Mouse (Mus musculus) lung, adult 2 months (tissue): ENCODE results near the gene Atxn2.

ENCODE experiments used
- CTCF ChIP-seq: fragments of 200-500 bp; IDR thresholded peaks from 2 replicates; pipeline ENCODE4 v1.5.1; 2011; ENCODE audit warnings: mild to moderate bottlenecking, low read length, control low read depth; ENCODE audit not compliant: insufficient read depth
- POLR2A ChIP-seq: fragments of 200-500 bp; IDR thresholded peaks from 2 replicates; pipeline ENCODE4 v1.6.1; 2011; ENCODE audit warnings: low read depth, mild to moderate bottlenecking, control low read depth, low read length, borderline replicate concordance; ENCODE audit errors: extremely low read depth

- TF ChIP-seq CTCF, result no peak
- no peak for TF ChIP-seq POLR2A
Observed at GRCm38 (mm10) chr5:121820657-121821056, 109.5 kb downstream of the Atxn2 start.
